Mouse (Mus musculus) brain, embryonic 14.5 days (tissue): ENCODE measurements around the gene Rpl22.

Experiments
- CTCF ChIP-seq: fragments of 200-500 bp; IDR thresholded peaks from 2 replicates; pipeline ENCODE4 v1.5.1; 2012; ENCODE audit warnings: inconsistent platforms, mild to moderate bottlenecking, moderate library complexity, borderline replicate concordance; ENCODE audit not compliant: insufficient read depth, insufficient read length; ENCODE audit errors: extremely low read depth
- POLR2A ChIP-seq: fragments of 200-500 bp; IDR thresholded peaks from 2 replicates; pipeline ENCODE4 v1.6.1; 2012; ENCODE audit warnings: mild to moderate bottlenecking, inconsistent platforms, borderline replicate concordance; ENCODE audit not compliant: poor library complexity, insufficient read depth, insufficient read length, severe bottlenecking; ENCODE audit errors: extremely low read depth

GRCm38 (mm10) chr4:152312186-152312585, 13.4 kb upstream of the Rpl22 start:
- TF ChIP-seq POLR2A: no peak
- no peak for TF ChIP-seq CTCF
